Mouse (Mus musculus) gastrocnemius, adult 8-10 months (tissue): ENCODE results near the gene E2f8. TPM values are rescaled to one million over a fixed set of nuclear protein-coding genes. Genes with fewer than 3 reads are reported as not detected.

Source experiments
- DNase-seq, 2 experiments: peaks; one replicate each; pipeline ENCODE4 v3.0.0; 2022; ENCODE audit warnings: low spot score in 2 of 2
- total RNA-seq, 4 experiments: library from RNA; stranded (reverse); gene quantifications; 2 replicates each; pipeline ENCODE4 v1.2.4; 2022

Gene E2f8
- total RNA-seq, 4 experiments from 2014 or later: 0.16 to 0.34 TPM; not detected in 2

- DNase-seq: no peak
Observed at GRCm38 (mm10) chr7:48823621-48824020, 57.8 kb downstream of the E2f8 start.

DNA sequence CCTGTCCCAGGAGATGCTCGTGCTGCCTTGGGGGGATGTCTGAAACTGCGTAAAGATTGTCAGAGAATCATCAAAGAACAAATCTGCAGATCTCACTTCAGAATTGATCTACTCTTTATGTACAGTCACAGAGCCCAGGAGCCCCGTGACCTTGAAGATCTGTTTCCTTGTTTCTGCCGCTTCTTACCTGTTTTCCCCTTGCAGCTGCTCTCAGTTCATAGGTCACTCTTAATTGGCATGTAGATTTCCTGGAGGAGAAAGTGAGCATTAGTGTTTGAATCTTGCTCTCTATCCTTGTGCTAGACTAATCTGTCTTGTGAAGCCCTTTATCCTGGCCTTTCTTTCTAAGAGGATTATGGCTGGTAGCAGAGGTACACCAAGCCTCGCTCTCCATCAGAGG lies 59.7 kb downstream of the E2f8 start:
- no peak for DNase-seq

Other genes starting within 250 kb of the E2f8 start
- not detected for gene Mrgprb3, start 237.8 kb downstream of the E2f8 start, total RNA-seq
- 1 to 10 TPM; 2.9 to 4.6 (median 3.6) TPM for gene Zdhhc13, start 92.6 kb downstream of the E2f8 start, total RNA-seq
- 100 to 1,000 TPM; 106 to 187 (median 120) TPM for gene Csrp3, start 33.6 kb downstream of the E2f8 start, total RNA-seq
- gene Nav2, start 27.1 kb upstream of the E2f8 start, total RNA-seq: 10 to 100 TPM; 15.9 to 30.8 (median 25.7) TPM